Mouse (Mus musculus): ENCODE data around the gene Arhgap30.

GRCm38 (mm10) chr1:171459791-171460190 lies 71.0 kb downstream of the Arhgap30 start:
- no peak for TF ChIP-seq CTCF (IDR thresholded peaks at IDR 0.05; ENCODE audit: low read depth)
- no peak for TF ChIP-seq EP300 (IDR thresholded peaks at IDR 0.05; ENCODE audit: low read depth)

Data from heart, postnatal 0 days (tissue).